Mouse (Mus musculus): Measurements from ENCODE around the gene Tbx2. TPM values are rescaled to one million over a fixed set of nuclear protein-coding genes. Genes with fewer than 3 reads are reported as not detected.

Tbx2 gene
- polyA plus RNA-seq, 1 experiment from 2014 or later = 6.5 TPM

DNA sequence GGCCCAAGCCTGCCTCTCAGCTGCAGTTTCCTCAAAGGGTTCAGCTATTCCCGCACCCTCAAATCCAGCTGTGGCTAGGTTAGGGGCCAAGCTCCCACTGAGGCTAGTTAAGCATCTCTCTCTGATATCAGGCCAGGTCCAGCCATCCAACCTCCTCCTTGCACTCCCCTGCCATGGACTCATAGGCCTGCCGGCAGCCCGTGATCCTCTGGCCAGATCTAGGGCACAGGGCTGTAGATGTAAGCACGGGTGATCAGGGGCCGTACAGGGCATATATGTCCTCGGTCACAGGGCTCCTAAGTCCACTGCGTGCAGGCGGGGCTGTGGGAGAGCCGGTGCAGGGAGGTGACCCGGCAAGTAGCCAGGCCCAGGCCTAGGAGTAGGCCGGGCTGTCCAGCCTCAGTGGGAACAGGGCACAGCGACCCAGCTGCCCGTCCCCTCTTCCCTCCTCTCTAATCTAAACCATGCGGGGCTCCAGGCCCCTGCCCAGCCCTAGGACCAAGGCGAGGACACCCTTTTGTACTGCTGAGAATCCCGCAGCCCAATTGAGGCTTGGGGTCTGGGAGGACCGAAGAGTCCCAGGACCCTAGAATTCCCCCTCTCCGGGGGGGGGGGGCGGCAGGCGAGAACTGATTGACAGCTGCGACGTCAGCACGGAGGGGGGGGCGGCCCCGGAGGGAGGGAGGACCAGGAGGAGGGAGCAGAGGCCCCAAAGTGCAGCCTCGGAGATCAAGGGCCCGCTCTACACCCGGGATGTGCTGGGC is 53.5 kb downstream of the Tbx2 start, which contains the start of gene Tbx4:
TSS of gene Tbx4 (plus strand) at position 758 of the 764 bp plus-strand sequence.
- H3K9ac ChIP-seq (ENCODE audit: low read depth, low read length) = no peak within 1 kb of the TSS
- WGBS = 29% methylated on average over 14 of the region's 28 CpGs
- DNase-seq (ENCODE audit: low spot score) (no peak), ATAC-seq (ENCODE audit: low read depth) (no peak)
- H3K36me3 ChIP-seq (ENCODE audit: control insufficient read depth, insufficient read depth, low read length) = no peaks in the 10 kb centered on the region
- no peak within 1 kb of the TSS for H3K4me2 ChIP-seq (ENCODE audit: low read depth, low read length)
- peaks cover 69% of the 10 kb centered on the region for H3K27me3 ChIP-seq (replicated peaks; ENCODE audit: control insufficient read depth, insufficient read depth, low read length)
- no peaks in the 10 kb centered on the region for H3K9me3 ChIP-seq (ENCODE audit: control insufficient read depth, low read length)
- no peak within 1 kb of the TSS for H3K27ac ChIP-seq (replicated peaks; ENCODE audit: low read depth, low read length)
- 0 out of 2 replicates have a peak within 1 kb of the TSS, but pooled peaks have one; percentile 1 for H3K4me3 ChIP-seq (ENCODE audit: low read depth, low read length)
- H3K4me1 ChIP-seq (ENCODE audit: control insufficient read depth, insufficient read depth, low read length) = no peaks in the 10 kb centered on the region; the same call in 1 of the 2 replicates

DNA sequence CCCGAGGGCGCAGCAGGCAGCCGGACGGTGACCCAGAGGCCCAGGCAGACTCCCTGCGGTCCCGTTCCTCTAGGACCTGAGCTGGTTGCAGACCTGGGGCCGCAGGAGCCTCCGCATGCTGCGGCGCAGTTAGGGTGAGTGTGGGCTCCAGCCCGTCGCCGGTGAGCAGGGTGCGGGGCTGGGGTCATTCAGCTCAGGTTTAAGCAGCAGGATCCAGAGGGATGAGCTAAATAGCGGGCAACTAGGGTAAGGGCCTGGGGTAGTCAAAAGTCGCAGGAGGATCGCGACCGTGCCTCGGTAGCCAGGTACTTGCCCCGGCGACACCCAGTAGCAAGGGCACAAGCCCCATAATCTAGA is 54.1 kb downstream of the Tbx2 start:
- Histone ChIP-seq H3K4me3 (ENCODE audit: low read depth, low read length) (0 out of 2 replicates have a peak overlapping the region, but pooled peaks have one; percentile 1), H3K27me3 (replicated peaks; ENCODE audit: control insufficient read depth, insufficient read depth, low read length) (peaks cover 75% of the 10 kb centered on the region), H3K27ac (replicated peaks; ENCODE audit: low read depth, low read length) (no peak overlapping the region), H3K36me3 (ENCODE audit: control insufficient read depth, insufficient read depth, low read length) (no peaks in the 10 kb centered on the region), H3K4me2 (ENCODE audit: low read depth, low read length) (no peak overlapping the region), H3K9me3 (ENCODE audit: control insufficient read depth, low read length) (no peaks in the 10 kb centered on the region), H3K9ac (ENCODE audit: low read depth, low read length) (no peak overlapping the region), H3K4me1 (ENCODE audit: control insufficient read depth, insufficient read depth, low read length) (no peaks in the 10 kb centered on the region; the same call in 1 of the 2 replicates)
- no peak for ATAC-seq (ENCODE audit: low read depth)
- DNase-seq (ENCODE audit: low spot score) = no peak
- 3% methylated on average over 22 of the region's 22 CpGs for WGBS

DNA sequence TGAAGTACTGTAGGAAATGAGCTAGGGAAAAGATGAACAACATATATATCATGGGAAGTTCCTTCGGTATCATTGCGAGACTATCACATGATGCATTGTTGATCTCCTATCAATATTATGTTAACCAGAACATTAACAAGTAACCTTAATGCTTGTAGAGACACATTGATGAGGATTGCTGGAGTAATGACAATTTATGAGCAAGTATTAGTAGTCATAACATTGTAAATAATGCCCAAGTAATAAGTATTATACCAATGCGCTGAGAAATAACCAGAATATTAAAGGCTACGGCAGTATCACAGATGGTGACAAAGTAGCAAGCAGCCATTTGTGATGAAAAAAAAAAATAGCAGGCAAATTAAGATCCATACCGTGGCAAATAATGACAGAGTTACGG is 54.9 kb downstream of the Tbx2 start:
- 26% methylated on average over 6 of the region's 6 CpGs for WGBS

DNA sequence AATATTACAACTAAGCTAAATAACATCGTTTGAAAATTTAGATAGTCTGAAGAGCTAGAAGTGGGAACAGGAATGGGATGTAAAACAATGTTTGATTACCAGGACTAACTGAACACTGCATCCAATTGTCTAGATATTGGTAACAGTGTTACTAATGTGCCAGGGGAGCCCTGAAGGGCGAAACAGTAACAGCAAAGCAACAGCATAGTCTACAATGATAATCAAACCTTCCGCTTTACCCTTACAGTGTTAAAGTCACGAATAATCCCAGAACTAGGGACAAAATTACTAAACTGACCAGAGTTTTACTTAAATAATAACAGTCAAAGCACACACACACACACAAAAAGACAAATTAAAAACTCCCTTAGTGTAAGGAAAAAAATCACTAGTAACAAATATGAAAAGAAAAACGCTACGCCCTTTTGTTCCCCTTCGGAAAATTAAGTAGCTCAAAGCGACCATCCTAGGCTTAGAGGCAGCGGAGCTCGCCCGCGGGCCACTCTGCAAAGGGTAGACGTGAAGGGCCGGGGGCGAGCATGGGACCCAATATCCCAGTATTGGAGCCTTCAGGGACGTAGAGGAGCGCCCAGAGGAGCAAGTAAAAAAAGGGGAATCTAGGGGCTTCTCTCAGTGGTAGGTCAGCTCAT is 55.6 kb downstream of the Tbx2 start:
- Histone ChIP-seq H3K4me1 (ENCODE audit: control insufficient read depth, insufficient read depth, low read length) (no peaks in the 10 kb centered on the region; the same call in 1 of the 2 replicates), H3K9ac (ENCODE audit: low read depth, low read length) (no peak overlapping the region), H3K27me3 (replicated peaks; ENCODE audit: control insufficient read depth, insufficient read depth, low read length) (peaks cover 82% of the 10 kb centered on the region), H3K27ac (replicated peaks; ENCODE audit: low read depth, low read length) (no peak overlapping the region), H3K4me2 (ENCODE audit: low read depth, low read length) (peak overlapping the region; percentile 33), H3K4me3 (ENCODE audit: low read depth, low read length) (peak overlapping the region; percentile 10), H3K36me3 (ENCODE audit: control insufficient read depth, insufficient read depth, low read length) (no peaks in the 10 kb centered on the region), H3K9me3 (ENCODE audit: control insufficient read depth, low read length) (no peaks in the 10 kb centered on the region)
- 6% methylated on average over 17 of the region's 17 CpGs for WGBS
- DNase-seq (ENCODE audit: low spot score) (no peak), ATAC-seq (ENCODE audit: low read depth) (no peak)

More for the DNA sequence above, 54.9 kb downstream of the Tbx2 start:
- H3K4me2 ChIP-seq (ENCODE audit: low read depth, low read length) = no peak overlapping the region
- H3K27ac ChIP-seq (replicated peaks; ENCODE audit: low read depth, low read length) = no peak overlapping the region
- no peaks in the 10 kb centered on the region for H3K9me3 ChIP-seq (ENCODE audit: control insufficient read depth, low read length)
- no peaks in the 10 kb centered on the region for H3K36me3 ChIP-seq (ENCODE audit: control insufficient read depth, insufficient read depth, low read length)
- no peak overlapping the region for H3K9ac ChIP-seq (ENCODE audit: low read depth, low read length)
- ATAC-seq (ENCODE audit: low read depth) (no peak), DNase-seq (ENCODE audit: low spot score) (no peak)
- H3K4me3 ChIP-seq (ENCODE audit: low read depth, low read length) = no peak overlapping the region
- peaks cover 78% of the 10 kb centered on the region for H3K27me3 ChIP-seq (replicated peaks; ENCODE audit: control insufficient read depth, insufficient read depth, low read length)
- no peaks in the 10 kb centered on the region; the same call in 1 of the 2 replicates for H3K4me1 ChIP-seq (ENCODE audit: control insufficient read depth, insufficient read depth, low read length)

DNA sequence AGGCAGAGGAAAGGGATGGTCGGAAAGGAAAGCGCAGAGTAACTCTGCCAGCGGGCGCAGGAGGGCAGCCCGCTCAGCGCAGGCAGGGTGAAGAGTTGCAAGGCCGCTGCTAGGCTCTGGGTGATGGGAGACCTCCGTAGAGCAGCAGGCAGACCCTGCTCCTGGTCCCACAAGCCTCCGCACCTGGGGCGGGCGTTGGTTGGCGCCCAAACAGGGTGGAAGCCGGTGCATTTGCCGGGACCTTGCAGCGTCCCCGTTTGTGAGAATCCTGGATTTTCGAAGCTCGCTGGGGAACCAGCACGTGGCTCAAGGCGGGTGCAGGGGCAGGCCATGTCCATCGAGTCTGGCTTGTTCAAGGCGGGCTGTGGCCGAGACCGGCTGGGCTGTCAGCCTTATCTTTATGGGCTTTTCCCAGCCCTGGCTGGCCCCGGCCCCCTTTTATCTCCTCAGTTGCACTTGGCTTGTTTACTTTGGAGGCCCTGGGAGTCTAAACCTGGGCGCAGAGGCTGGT is 56.2 kb downstream of the Tbx2 start:
- peaks cover 87% of the 10 kb centered on the region for H3K27me3 ChIP-seq (replicated peaks; ENCODE audit: control insufficient read depth, insufficient read depth, low read length)
- no peaks in the 10 kb centered on the region for H3K36me3 ChIP-seq (ENCODE audit: control insufficient read depth, insufficient read depth, low read length)
- 13% methylated on average over 12 of the region's 26 CpGs for WGBS
- no peaks in the 10 kb centered on the region for H3K9me3 ChIP-seq (ENCODE audit: control insufficient read depth, low read length)
- H3K4me2 ChIP-seq (ENCODE audit: low read depth, low read length) = peak overlapping the region; percentile 33
- peak overlapping the region; percentile 10 for H3K4me3 ChIP-seq (ENCODE audit: low read depth, low read length)
- ATAC-seq (ENCODE audit: low read depth) (no peak), DNase-seq (ENCODE audit: low spot score) (no peak)
- no peak overlapping the region for H3K27ac ChIP-seq (replicated peaks; ENCODE audit: low read depth, low read length)
- no peaks in the 10 kb centered on the region; the same call in 1 of the 2 replicates for H3K4me1 ChIP-seq (ENCODE audit: control insufficient read depth, insufficient read depth, low read length)
- H3K9ac ChIP-seq (ENCODE audit: low read depth, low read length) = no peak overlapping the region

DNA sequence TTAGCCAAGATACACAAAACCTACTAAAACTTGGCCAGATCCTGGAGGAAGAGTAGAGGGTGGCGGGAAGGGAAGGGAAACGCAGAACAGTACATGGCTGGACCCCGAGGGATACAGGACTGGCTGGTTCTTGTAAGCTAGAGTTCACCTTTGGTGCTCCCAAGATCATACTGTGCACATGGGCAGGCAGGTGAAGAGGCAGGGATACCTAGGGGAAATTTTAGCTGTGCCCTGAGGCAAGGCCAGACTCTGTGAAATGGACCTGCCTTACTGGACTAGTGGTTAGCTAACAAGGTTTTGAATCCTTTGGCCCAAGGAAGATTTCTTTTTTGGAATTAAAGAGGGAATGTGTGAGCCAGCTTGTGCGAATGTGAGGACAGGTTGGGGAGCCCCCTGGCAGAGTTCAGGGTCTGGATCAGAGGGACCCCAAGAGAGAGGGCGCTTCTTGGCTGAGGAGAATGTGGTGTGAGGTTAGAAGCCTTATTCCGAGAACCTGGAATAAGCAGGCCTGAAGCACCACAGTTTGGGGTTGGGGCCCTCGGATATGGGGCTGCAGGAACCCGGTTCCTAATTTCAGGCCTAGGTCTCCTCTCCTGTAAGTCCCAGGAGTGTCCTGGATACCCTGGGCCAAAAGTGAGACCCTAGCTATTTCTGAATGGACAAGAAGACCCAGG is 56.8 kb downstream of the Tbx2 start:
- H3K36me3 ChIP-seq (ENCODE audit: control insufficient read depth, insufficient read depth, low read length) = no peaks in the 10 kb centered on the region
- H3K4me2 ChIP-seq (ENCODE audit: low read depth, low read length) = no peak overlapping the region
- ATAC-seq (ENCODE audit: low read depth) (no peak), DNase-seq (ENCODE audit: low spot score) (no peak)
- peaks cover 94% of the 10 kb centered on the region for H3K27me3 ChIP-seq (replicated peaks; ENCODE audit: control insufficient read depth, insufficient read depth, low read length)
- no peak overlapping the region for H3K27ac ChIP-seq (replicated peaks; ENCODE audit: low read depth, low read length)
- H3K9ac ChIP-seq (ENCODE audit: low read depth, low read length) = no peak overlapping the region
- no peak overlapping the region for H3K4me3 ChIP-seq (ENCODE audit: low read depth, low read length)
- no peaks in the 10 kb centered on the region; the same call in 1 of the 2 replicates for H3K4me1 ChIP-seq (ENCODE audit: control insufficient read depth, insufficient read depth, low read length)
- no peaks in the 10 kb centered on the region for H3K9me3 ChIP-seq (ENCODE audit: control insufficient read depth, low read length)
- 53% methylated on average over 8 of the region's 8 CpGs for WGBS

DNA sequence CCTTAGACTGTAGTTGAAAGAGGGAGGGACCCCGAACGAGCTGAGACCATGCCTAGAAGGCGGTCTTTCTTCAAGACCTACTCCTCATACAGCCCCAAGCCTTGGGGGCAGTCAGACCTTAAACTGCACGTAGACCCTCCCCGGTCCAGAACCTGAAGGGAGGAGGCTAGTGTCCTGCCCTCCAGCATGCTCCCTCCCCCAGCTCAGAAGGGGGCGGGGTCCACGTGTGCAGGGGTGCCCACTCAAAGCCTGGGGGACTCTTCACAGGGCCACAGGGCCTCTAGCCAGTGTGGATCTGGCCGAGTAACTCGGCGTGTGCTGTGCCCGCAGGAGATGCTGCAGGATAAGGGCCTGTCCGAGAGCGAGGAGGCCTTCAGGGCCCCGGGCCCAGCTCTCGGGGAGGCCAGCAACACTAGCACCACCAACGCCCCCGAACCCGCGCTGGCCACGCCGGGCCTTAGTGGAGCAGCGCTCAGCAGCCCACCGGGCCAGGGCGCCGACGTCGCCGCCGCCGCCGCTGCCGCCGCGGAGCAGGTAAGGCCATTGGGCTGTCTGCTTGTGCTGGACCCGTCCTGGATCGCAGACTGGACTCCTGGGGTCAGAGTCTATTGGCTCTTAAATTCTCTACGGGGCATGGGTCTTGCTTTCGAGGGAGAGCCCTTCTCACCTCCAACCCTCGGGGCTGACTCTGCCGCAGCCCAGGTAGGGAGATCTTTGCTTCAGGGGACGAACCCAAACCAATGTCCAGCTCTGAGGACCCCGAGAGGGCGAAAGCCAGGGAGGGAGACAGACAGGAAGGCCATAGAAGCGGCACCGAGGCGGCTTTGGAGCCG is 57.6 kb downstream of the Tbx2 start:
- H3K9me3 ChIP-seq (ENCODE audit: control insufficient read depth, low read length) = no peaks in the 10 kb centered on the region
- 7% methylated on average over 43 of the region's 47 CpGs for WGBS
- H3K27ac ChIP-seq (replicated peaks; ENCODE audit: low read depth, low read length) = no peak overlapping the region
- no peak overlapping the region for H3K9ac ChIP-seq (ENCODE audit: low read depth, low read length)
- H3K4me3 ChIP-seq (ENCODE audit: low read depth, low read length) = 0 out of 2 replicates have a peak overlapping the region, but pooled peaks have one; percentile 6
- peaks cover 95% of the 10 kb centered on the region for H3K27me3 ChIP-seq (replicated peaks; ENCODE audit: control insufficient read depth, insufficient read depth, low read length)
- no peaks in the 10 kb centered on the region; the same call in 1 of the 2 replicates for H3K4me1 ChIP-seq (ENCODE audit: control insufficient read depth, insufficient read depth, low read length)
- ATAC-seq (ENCODE audit: low read depth) (no peak), DNase-seq (ENCODE audit: low spot score) (no peak)
- no peaks in the 10 kb centered on the region for H3K36me3 ChIP-seq (ENCODE audit: control insufficient read depth, insufficient read depth, low read length)
- H3K4me2 ChIP-seq (ENCODE audit: low read depth, low read length) = no peak overlapping the region

DNA sequence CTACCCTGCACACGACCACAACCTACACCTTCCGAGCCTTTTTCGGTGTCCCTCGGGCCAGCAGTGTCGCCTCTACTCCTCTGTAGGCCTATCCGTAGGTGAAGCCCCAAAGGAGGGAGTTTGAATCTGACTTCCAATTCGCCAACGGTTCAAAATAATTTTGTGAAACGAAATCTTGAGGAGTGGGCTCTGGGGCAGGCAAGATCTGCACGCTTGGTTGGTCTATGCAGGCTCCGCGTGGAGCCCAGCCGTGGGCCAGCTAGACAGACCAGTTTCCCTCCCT is 58.2 kb downstream of the Tbx2 start:
- DNase-seq (ENCODE audit: low spot score) = no peak
- H3K4me1 ChIP-seq (ENCODE audit: control insufficient read depth, insufficient read depth, low read length) = no peaks in the 10 kb centered on the region; the same call in 1 of the 2 replicates
- no peaks in the 10 kb centered on the region for H3K9me3 ChIP-seq (ENCODE audit: control insufficient read depth, low read length)
- no peak overlapping the region for H3K27ac ChIP-seq (replicated peaks; ENCODE audit: low read depth, low read length)
- no peak overlapping the region for H3K4me2 ChIP-seq (ENCODE audit: low read depth, low read length)
- 0 out of 2 replicates have a peak overlapping the region, but pooled peaks have one; percentile 6 for H3K4me3 ChIP-seq (ENCODE audit: low read depth, low read length)
- H3K27me3 ChIP-seq (replicated peaks; ENCODE audit: control insufficient read depth, insufficient read depth, low read length) = peaks cover 95% of the 10 kb centered on the region
- no peaks in the 10 kb centered on the region for H3K36me3 ChIP-seq (ENCODE audit: control insufficient read depth, insufficient read depth, low read length)
- WGBS = 2% methylated on average over 13 of the region's 13 CpGs
- no peak for ATAC-seq (ENCODE audit: low read depth)
- no peak overlapping the region for H3K9ac ChIP-seq (ENCODE audit: low read depth, low read length)

Data from embryonic facial prominence, embryonic 14.5 days (tissue).